Mouse (Mus musculus) myocyte (in vitro differentiated cells): ENCODE measurements at regions not wholly inside any gene's neighbourhood (a gene's known extent, or its start where the extent isn't known, plus 50 kb on each side); places are given as distances from the start of the nearest gene placed in this dataset.

ENCODE experiments used
- H3K27me3 ChIP-seq: one replicate; pipeline ENCODE4 v1.6.1; 2011; ENCODE audit not compliant: control insufficient read depth, insufficient read depth, insufficient read length
- H3K36me3 ChIP-seq: one replicate; pipeline ENCODE4 v1.6.1; 2011; ENCODE audit not compliant: control insufficient read depth, insufficient read depth
- H3K4me2 ChIP-seq: one replicate; pipeline ENCODE4 v1.6.1; 2011; ENCODE audit warnings: low read depth, control low read depth
- H3K4me3 ChIP-seq: one replicate; pipeline ENCODE4 v1.5.1; 2011; ENCODE audit warnings: mild to moderate bottlenecking, control low read depth, moderate library complexity
- H3K79me2 ChIP-seq: one replicate; pipeline ENCODE4 v1.6.1; 2011; ENCODE audit not compliant: control insufficient read depth, insufficient read depth
- H3ac ChIP-seq: one replicate; pipeline ENCODE4 v1.6.1; 2011; ENCODE audit not compliant: control insufficient read depth, insufficient read length
- CEBPB ChIP-seq: IDR thresholded peaks from 2 replicates; pipeline ENCODE4 v1.6.1; 2011; ENCODE audit warnings: mild to moderate bottlenecking, moderate library complexity; ENCODE audit not compliant: poor library complexity, insufficient read depth, severe bottlenecking
- E2F4 ChIP-seq: IDR thresholded peaks from one replicate; pipeline ENCODE4 v1.6.1; 2011; ENCODE audit warnings: mild to moderate bottlenecking, control low read depth, moderate library complexity; ENCODE audit not compliant: insufficient read depth
- MAX ChIP-seq: IDR thresholded peaks from one replicate; pipeline ENCODE4 v1.6.1; 2011; ENCODE audit warnings: low read depth, mild to moderate bottlenecking, control low read depth
- MYOD1 ChIP-seq, 3 experiments: IDR thresholded peaks; one replicate each; pipeline ENCODE4 v1.6.1; 2011; ENCODE audit warnings: control low read depth in 2 of 3, low read depth in 2 of 3, mild to moderate bottlenecking in 2 of 3, moderate library complexity in 1 of 3; ENCODE audit not compliant: insufficient read length in 2 of 3, control insufficient read depth in 1 of 3
- MYOG ChIP-seq, 3 experiments: IDR thresholded peaks; one replicate each; pipeline ENCODE4 v1.6.1; 2011; ENCODE audit warnings: control low read depth in 2 of 3, low read depth in 2 of 3, mild to moderate bottlenecking in 2 of 3; ENCODE audit not compliant: insufficient read length in 2 of 3, control insufficient read depth in 1 of 3, insufficient read depth in 1 of 3
- POLR2A ChIP-seq: IDR thresholded peaks from one replicate; pipeline ENCODE4 v1.6.1; 2011; ENCODE audit warnings: low read depth, mild to moderate bottlenecking, control low read depth, moderate library complexity; ENCODE audit not compliant: insufficient read length
- POLR2AphosphoS2 ChIP-seq: IDR thresholded peaks from one replicate; pipeline ENCODE4 v1.6.1; 2011; ENCODE audit warnings: low read depth, control low read depth; ENCODE audit not compliant: insufficient read length
- REST ChIP-seq: IDR thresholded peaks from one replicate; pipeline ENCODE4 v1.6.1; 2011; ENCODE audit warnings: mild to moderate bottlenecking, control low read depth, moderate library complexity; ENCODE audit not compliant: insufficient read depth, insufficient read length
- SRF ChIP-seq: IDR thresholded peaks from one replicate; pipeline ENCODE4 v1.6.1; 2011; ENCODE audit warnings: low read depth; ENCODE audit not compliant: control insufficient read depth, insufficient read length
- TCF12 ChIP-seq: IDR thresholded peaks from one replicate; pipeline ENCODE4 v1.6.1; 2011; ENCODE audit warnings: mild to moderate bottlenecking, control low read depth; ENCODE audit not compliant: poor library complexity, insufficient read depth, severe bottlenecking
- TCF3 ChIP-seq: IDR thresholded peaks from one replicate; pipeline ENCODE4 v1.6.1; 2011; ENCODE audit warnings: low read depth, control low read depth; ENCODE audit not compliant: insufficient read length
- USF1 ChIP-seq: IDR thresholded peaks from one replicate; pipeline ENCODE4 v1.6.1; 2011; ENCODE audit warnings: low read depth, mild to moderate bottlenecking, control low read depth, moderate library complexity

GRCm38 (mm10) chr4:83166867-83167814 lies 115.0 kb upstream of the Frem1 start:
- H3K79me2 ChIP-seq: no peaks in the 10 kb centered on the region
- no peak for TF ChIP-seq POLR2A
- TF ChIP-seq REST: no peak
- no peak for TF ChIP-seq MYOG (IDR thresholded peaks at IDR 0.05; ENCODE audit: control insufficient read depth in 1 of 3, insufficient read depth in 1 of 3, insufficient read length in 2 of 3, low read depth in 2 of 3)
- no peak for TF ChIP-seq SRF
- TF ChIP-seq TCF12: no peak
- TF ChIP-seq MYOD1 (IDR thresholded peaks at IDR 0.05; ENCODE audit: control insufficient read depth in 1 of 3, insufficient read length in 2 of 3, low read depth in 2 of 3): no peak
- TF ChIP-seq POLR2AphosphoS2: no peak
- no peak for TF ChIP-seq TCF3
- TF ChIP-seq MAX: no peak
- TF ChIP-seq E2F4: no peak
- no peak for TF ChIP-seq CEBPB
- no peak for TF ChIP-seq USF1
- no peak overlapping the region for H3ac ChIP-seq
- no peaks in the 10 kb centered on the region for H3K27me3 ChIP-seq
- H3K4me2 ChIP-seq: peak overlapping the region; percentile 18
- no peak overlapping the region for H3K4me3 ChIP-seq
- H3K36me3 ChIP-seq: no peaks in the 10 kb centered on the region

- H3K36me3 ChIP-seq: no peaks in the 10 kb centered on the region
- TF ChIP-seq SRF (no peak), USF1 (no peak), REST (no peak), CEBPB (no peak), TCF3 (no peak), TCF12 (no peak), MYOD1 (IDR thresholded peaks at IDR 0.05; ENCODE audit: control insufficient read depth in 1 of 3, insufficient read length in 2 of 3, low read depth in 2 of 3) (no peak), E2F4 (no peak), POLR2AphosphoS2 (no peak), POLR2A (no peak), MYOG (IDR thresholded peaks at IDR 0.05; ENCODE audit: control insufficient read depth in 1 of 3, insufficient read depth in 1 of 3, insufficient read length in 2 of 3, low read depth in 2 of 3) (no peak), MAX (no peak)
- no peak overlapping the region for H3ac ChIP-seq
- no peak overlapping the region for H3K4me3 ChIP-seq
- no peak overlapping the region for H3K4me2 ChIP-seq
- no peaks in the 10 kb centered on the region for H3K27me3 ChIP-seq
- H3K79me2 ChIP-seq: no peaks in the 10 kb centered on the region
These were observed 94.6 kb upstream of the Frem1 start for GRCm38 (mm10) chr4:83146740-83147139.

GRCm38 (mm10) chr4:83145738-83146217 lies 93.6 kb upstream of the Frem1 start:
- Histone ChIP-seq H3K36me3 (no peaks in the 10 kb centered on the region), H3K4me3 (no peak overlapping the region), H3K79me2 (no peaks in the 10 kb centered on the region), H3K4me2 (no peak overlapping the region), H3K27me3 (no peaks in the 10 kb centered on the region), H3ac (no peak overlapping the region)
- TF ChIP-seq TCF3: no peak
- TF ChIP-seq MYOD1 (IDR thresholded peaks at IDR 0.05; ENCODE audit: control insufficient read depth in 1 of 3, insufficient read length in 2 of 3, low read depth in 2 of 3): no peak
- TF ChIP-seq REST: no peak
- TF ChIP-seq TCF12: no peak
- no peak for TF ChIP-seq SRF
- no peak for TF ChIP-seq USF1
- TF ChIP-seq CEBPB: no peak
- no peak for TF ChIP-seq POLR2AphosphoS2
- no peak for TF ChIP-seq MYOG (IDR thresholded peaks at IDR 0.05; ENCODE audit: control insufficient read depth in 1 of 3, insufficient read depth in 1 of 3, insufficient read length in 2 of 3, low read depth in 2 of 3)
- no peak for TF ChIP-seq E2F4
- TF ChIP-seq POLR2A: no peak
- TF ChIP-seq MAX: no peak

- Histone ChIP-seq H3K27me3 (no peaks in the 10 kb centered on the region), H3K4me3 (no peak overlapping the region), H3K36me3 (no peaks in the 10 kb centered on the region), H3ac (no peak overlapping the region), H3K79me2 (no peaks in the 10 kb centered on the region), H3K4me2 (no peak overlapping the region)
- TF ChIP-seq MAX (no peak), MYOG (IDR thresholded peaks at IDR 0.05; ENCODE audit: control insufficient read depth in 1 of 3, insufficient read depth in 1 of 3, insufficient read length in 2 of 3, low read depth in 2 of 3) (no peak), E2F4 (no peak), REST (no peak), TCF3 (no peak), USF1 (no peak), POLR2AphosphoS2 (no peak), MYOD1 (IDR thresholded peaks at IDR 0.05; ENCODE audit: control insufficient read depth in 1 of 3, insufficient read length in 2 of 3, low read depth in 2 of 3) (no peak), SRF (no peak), CEBPB (no peak), TCF12 (no peak), POLR2A (no peak)
These were observed 92.8 kb upstream of the Frem1 start for GRCm38 (mm10) chr4:83144781-83145517.
